Mouse (Mus musculus) intestine, embryonic 15.5 days (tissue): Measurements from ENCODE around the gene Vsig10. TPM values are rescaled to one million over a fixed set of nuclear protein-coding genes. Genes with fewer than 3 reads are reported as not detected.

Experiments
- ATAC-seq: fragments of 200-750 bp; cut with Nextera tagmentation; 2 replicates; pipeline ENCODE4 v1.8.0; 2017; ENCODE audit warnings: moderate TSS enrichment, moderate library complexity
- H3K27ac ChIP-seq: fragments of 300-500 bp; sonication (generic); 2 replicates; pipeline ENCODE4 v1.5.1; 2015; ENCODE audit warnings: mild to moderate bottlenecking, inconsistent platforms
- H3K27me3 ChIP-seq: fragments of 300-500 bp; sonication (generic); replicated peaks from 2 replicates; pipeline ENCODE4 v1.6.1; 2015; ENCODE audit warnings: inconsistent platforms
- H3K36me3 ChIP-seq: fragments of 300-500 bp; sonication (generic); 2 replicates; pipeline ENCODE4 v1.6.1; 2015; ENCODE audit warnings: inconsistent platforms
- H3K4me1 ChIP-seq: fragments of 300-500 bp; sonication (generic); replicated peaks from 2 replicates; pipeline ENCODE4 v1.6.1; 2015; ENCODE audit warnings: inconsistent platforms
- H3K4me2 ChIP-seq: fragments of 300-500 bp; sonication (generic); replicated peaks from 2 replicates; pipeline ENCODE4 v1.6.1; 2015; ENCODE audit warnings: mild to moderate bottlenecking, inconsistent platforms
- H3K4me3 ChIP-seq: fragments of 300-500 bp; sonication (generic); replicated peaks from 2 replicates; pipeline ENCODE4 v1.5.1; 2015; ENCODE audit warnings: inconsistent platforms
- H3K9ac ChIP-seq: fragments of 300-500 bp; sonication (generic); 2 replicates; pipeline ENCODE4 v1.6.1; 2015; ENCODE audit warnings: inconsistent platforms
- H3K9me3 ChIP-seq: fragments of 300-500 bp; sonication (generic); 2 replicates; pipeline ENCODE4 v1.6.1; 2016; ENCODE audit warnings: inconsistent platforms
- WGBS: fragments of 180-500 bp; shearing (Covaris S2); methylation state at CpG from one replicate; pipeline ENCODE4 v1.1.7; 2015; 5-methylcytosine and 5-hydroxymethylcytosine counted together
- polyA plus RNA-seq: library from polyadenylated mRNA; unstranded; fragments of >200 nt; fragmentation: Nextera tagmentation; extraction: Ambion mirVana; gene quantifications from 2 replicates; pipeline ENCODE4 v1.2.1, GENCODE M21; 2015

The Vsig10 gene
- polyA plus RNA-seq, 1 experiment from 2014 or later = 14.1 TPM

DNA sequence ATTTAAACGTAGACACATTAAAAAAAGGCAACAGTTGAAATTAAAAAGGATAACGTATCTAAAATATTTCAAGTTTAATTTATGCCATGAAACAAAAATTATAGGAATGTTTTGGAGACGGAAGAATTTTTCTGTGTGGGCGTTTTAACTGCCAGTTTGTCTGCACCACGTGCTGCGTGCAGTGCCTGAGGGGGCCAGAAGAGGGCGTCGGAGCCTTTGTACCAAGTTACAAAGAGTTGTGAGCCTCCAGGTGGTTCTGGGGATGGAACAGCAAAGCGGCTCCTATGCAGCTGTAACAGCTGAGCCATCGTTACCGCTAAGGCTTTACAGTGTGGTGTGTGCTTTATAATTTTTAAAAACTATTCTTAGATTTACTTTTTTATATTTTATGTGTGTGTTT is 39.8 kb downstream of the Vsig10 start:
- Histone ChIP-seq H3K27me3 (no peaks in the 10 kb centered on the region), H3K4me2 (peak overlapping the region; percentile 83), H3K9ac (no peak overlapping the region), H3K9me3 (no peaks in the 10 kb centered on the region), H3K4me1 (peaks cover 44% of the 10 kb centered on the region), H3K4me3 (no peak overlapping the region), H3K36me3 (peaks cover 1% of the 10 kb centered on the region; the same call in 1 of the 2 replicates), H3K27ac (peak overlapping the region; percentile 74; the same call in 1 of the 2 replicates)
- WGBS = 43% methylated on average over 11 of the region's 11 CpGs
- ATAC-seq = no peak

DNA sequence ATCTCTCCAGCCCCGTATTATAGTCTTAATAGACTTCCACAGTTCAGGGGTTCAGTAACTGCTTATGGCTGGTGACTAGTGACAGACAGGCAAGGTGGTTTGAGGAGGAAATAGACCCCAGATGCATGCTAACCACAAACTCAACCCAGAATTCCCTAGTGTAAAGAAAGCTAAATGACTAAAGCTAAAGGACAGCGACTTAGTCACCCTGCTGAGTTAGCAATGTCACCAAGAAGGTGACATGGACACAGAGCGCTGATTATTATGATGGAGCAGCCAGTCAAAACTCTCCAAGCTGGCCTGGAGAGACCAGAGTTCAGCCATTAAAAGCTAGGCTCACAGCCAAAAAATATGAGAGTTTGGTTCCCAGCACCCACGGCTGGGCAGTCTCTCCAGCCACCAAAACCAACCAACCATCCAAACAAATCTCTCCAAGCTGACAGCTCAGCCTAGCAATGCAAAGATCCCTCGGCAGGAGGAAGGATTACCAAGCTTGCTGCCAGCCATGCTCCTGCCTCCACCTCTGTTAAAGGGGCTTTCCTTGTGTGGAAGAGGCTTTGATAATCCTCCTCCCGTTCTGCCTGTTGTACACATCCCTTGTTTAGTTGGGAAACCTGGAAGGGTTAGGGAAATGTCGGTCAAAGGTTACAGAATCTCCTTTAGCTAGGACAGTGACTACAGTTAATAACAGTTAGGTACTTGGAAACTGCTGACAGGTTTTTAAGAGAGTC is 40.8 kb downstream of the Vsig10 start:
- Histone ChIP-seq H3K27ac (peak overlapping the region; percentile 74), H3K36me3 (peaks cover 4% of the 10 kb centered on the region), H3K4me2 (peak overlapping the region; percentile 39), H3K27me3 (no peaks in the 10 kb centered on the region), H3K4me3 (no peak overlapping the region), H3K9ac (no peak overlapping the region), H3K9me3 (no peaks in the 10 kb centered on the region), H3K4me1 (peaks cover 47% of the 10 kb centered on the region)
- 38% methylated on average over 7 of the region's 7 CpGs for WGBS
- no peak for ATAC-seq

DNA sequence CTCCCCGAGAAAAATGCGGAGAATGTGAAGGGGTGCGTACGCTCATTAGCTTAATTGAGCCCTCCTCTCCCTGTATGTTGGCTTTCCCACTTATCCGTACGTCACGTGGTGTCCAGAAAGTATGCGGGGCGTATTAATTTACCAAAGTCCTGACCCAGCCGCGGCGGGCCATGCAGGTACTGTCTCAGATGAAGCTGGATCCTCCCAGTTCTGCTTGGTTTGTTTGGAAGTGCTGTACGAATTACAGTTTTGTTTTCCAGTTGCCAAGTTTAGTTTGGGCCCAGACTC is 41.3 kb downstream of the Vsig10 start:
- WGBS = 48% methylated on average over 13 of the region's 13 CpGs

DNA sequence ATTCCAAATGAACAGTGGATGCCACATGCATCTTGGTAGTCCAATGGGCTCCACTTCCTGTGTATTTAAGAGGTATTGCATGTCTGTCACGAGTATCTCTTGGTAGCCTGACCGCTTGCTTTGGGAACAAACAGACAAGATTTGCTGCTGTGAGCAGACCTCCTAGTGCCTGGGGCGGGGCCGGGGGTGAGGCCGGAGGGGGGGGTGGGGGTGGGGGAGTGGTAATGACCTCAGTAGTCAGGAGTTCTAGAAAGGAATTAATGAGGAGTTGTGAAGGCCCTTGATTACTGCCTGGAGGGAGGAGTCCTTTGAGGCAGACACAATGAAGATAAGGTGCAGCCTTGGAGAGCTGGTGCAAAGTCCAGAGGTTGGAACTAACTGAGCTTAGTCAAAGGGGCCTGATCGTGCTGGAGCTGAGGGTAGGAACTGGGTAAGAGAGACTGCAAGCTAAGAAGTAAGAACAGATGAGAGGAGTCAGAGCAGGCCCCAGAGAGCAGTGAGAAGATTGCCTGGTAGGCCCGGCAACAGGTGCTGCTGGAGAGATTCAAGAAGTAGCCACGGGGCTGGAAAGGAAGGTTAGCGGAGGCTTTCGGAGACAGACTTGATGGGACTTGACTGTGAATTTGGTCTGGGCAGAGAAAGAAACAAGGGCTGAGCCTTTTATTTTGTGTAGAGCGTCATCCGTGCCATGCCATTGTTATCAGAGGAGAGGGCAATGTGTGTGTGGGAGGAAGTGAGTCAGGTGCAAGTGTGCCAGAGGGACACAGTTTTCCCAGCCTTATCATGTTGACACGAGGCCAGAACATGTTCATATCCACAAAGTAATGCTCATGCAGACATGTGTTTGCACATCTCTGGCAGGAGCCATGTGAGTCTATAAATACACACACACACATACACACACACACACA is 42.0 kb downstream of the Vsig10 start:
- H3K4me2 ChIP-seq = peak overlapping the region; percentile 39
- H3K36me3 ChIP-seq = peaks cover 10% of the 10 kb centered on the region
- no peak overlapping the region for H3K9ac ChIP-seq
- ATAC-seq = peak; percentile 88
- no peaks in the 10 kb centered on the region for H3K9me3 ChIP-seq
- no peaks in the 10 kb centered on the region for H3K27me3 ChIP-seq
- 0 out of 2 replicates have a peak overlapping the region, but pooled peaks have one; percentile 1 for H3K4me3 ChIP-seq
- WGBS = 36% methylated on average over 13 of the region's 13 CpGs
- peaks cover 41% of the 10 kb centered on the region for H3K4me1 ChIP-seq
- H3K27ac ChIP-seq = peak overlapping the region; percentile 94

More for the DNA sequence above, 41.3 kb downstream of the Vsig10 start:
- H3K4me2 ChIP-seq = peak overlapping the region; percentile 39
- no peaks in the 10 kb centered on the region for H3K27me3 ChIP-seq
- H3K9ac ChIP-seq = no peak overlapping the region
- H3K4me1 ChIP-seq = peaks cover 43% of the 10 kb centered on the region
- H3K27ac ChIP-seq = peak overlapping the region; percentile 74
- H3K36me3 ChIP-seq = peaks cover 7% of the 10 kb centered on the region
- H3K4me3 ChIP-seq = no peak overlapping the region
- ATAC-seq = no peak
- no peaks in the 10 kb centered on the region for H3K9me3 ChIP-seq

DNA sequence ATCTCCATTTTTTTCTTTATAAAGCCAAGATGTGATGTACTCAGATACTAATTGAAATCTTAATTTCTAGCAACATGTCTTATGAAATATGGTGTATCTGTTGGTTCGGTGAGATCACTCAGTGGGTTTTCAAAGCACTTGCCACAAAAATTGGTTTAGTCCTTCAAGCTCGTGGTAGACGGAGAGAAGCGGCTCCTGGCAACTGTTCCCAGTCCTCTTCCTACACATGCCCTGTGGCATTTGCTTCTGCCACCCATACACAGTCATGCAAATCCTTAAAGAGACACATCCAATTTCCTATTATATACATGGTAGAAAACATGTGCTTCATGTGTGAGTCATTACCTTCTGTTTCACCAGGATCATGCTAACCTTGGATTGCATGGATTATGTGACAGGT is 42.7 kb downstream of the Vsig10 start:
- Histone ChIP-seq H3K9ac (no peak overlapping the region), H3K4me3 (no peak overlapping the region), H3K27ac (peak overlapping the region; percentile 94), H3K36me3 (peaks cover 10% of the 10 kb centered on the region), H3K4me2 (peak overlapping the region; percentile 38), H3K9me3 (no peaks in the 10 kb centered on the region), H3K4me1 (peaks cover 34% of the 10 kb centered on the region), H3K27me3 (no peaks in the 10 kb centered on the region)
- WGBS = 86% methylated on average over 4 of the region's 4 CpGs
- ATAC-seq = no peak

DNA sequence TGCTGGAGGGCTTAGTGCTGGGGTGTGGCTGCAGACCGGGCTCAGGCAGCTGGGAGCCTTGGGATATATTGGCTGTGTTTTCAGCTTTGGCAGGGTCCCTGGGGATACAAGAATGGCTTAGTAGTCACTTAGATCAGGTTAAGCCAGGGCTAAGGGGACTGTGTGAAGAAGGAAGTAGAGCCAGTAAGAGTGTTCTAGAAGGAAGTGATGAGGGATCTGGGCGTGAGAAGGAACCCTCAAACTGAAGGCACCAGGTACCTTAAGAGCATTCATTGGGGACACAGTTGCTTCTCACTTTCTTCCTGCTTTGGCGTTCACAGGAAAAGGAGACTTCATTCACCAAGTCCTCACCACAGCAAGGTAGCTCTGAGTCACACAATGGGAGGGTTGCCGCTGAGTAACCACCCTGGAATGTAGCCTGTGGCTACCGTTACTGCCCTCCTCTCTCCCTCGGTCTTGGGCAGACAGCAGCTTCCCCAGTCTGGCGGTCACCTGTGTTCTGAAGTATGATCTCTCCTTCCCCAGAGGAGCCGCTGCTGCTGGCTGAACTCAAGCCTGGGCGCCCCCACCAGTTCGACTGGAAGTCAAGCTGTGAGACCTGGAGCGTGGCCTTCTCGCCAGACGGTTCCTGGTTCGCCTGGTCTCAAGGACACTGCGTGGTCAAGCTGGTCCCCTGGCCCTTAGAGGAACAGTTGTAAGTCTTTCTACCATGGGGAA is 44.3 kb downstream of the Vsig10 start:
- Histone ChIP-seq H3K9ac (peak overlapping the region; percentile 28; the same call in 1 of the 2 replicates), H3K4me2 (peak overlapping the region; percentile 40; the same call in 1 of the 2 replicates), H3K4me3 (peak overlapping the region; percentile 12; the same call in 1 of the 2 replicates), H3K27me3 (no peaks in the 10 kb centered on the region), H3K9me3 (no peaks in the 10 kb centered on the region), H3K36me3 (peaks cover 10% of the 10 kb centered on the region), H3K4me1 (peaks cover 36% of the 10 kb centered on the region), H3K27ac (peak overlapping the region; percentile 77)
- WGBS = 50% methylated on average over 15 of the region's 15 CpGs
- peak; percentile 29; the same call in 1 of the 2 replicates for ATAC-seq

DNA sequence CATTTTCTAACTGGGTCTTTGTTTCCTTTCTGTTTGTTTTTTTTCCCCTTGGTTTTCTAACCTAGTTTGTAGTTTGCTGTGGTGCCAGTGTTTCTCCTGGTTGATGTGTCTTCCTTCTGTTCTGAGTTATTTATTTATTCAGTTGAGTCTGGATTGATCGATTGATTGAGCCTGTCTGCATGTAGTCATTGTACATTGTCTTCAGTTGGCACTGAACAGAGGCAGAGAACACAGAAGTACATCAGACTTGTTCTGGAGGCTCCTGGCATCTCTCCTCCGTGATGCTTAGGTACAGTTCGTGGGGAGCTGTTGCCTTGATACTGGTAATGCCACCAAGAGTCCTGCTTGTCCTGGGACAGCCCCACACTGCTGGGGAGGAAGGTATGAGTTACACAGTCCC is 45.9 kb downstream of the Vsig10 start:
- 85% methylated on average over 3 of the region's 3 CpGs for WGBS
- no peak overlapping the region for H3K27ac ChIP-seq
- no peak for ATAC-seq
- no peaks in the 10 kb centered on the region for H3K9me3 ChIP-seq
- peaks cover 13% of the 10 kb centered on the region for H3K36me3 ChIP-seq
- no peak overlapping the region for H3K4me3 ChIP-seq
- peaks cover 27% of the 10 kb centered on the region for H3K4me1 ChIP-seq
- H3K4me2 ChIP-seq = no peak overlapping the region
- no peak overlapping the region for H3K9ac ChIP-seq
- no peaks in the 10 kb centered on the region for H3K27me3 ChIP-seq

DNA sequence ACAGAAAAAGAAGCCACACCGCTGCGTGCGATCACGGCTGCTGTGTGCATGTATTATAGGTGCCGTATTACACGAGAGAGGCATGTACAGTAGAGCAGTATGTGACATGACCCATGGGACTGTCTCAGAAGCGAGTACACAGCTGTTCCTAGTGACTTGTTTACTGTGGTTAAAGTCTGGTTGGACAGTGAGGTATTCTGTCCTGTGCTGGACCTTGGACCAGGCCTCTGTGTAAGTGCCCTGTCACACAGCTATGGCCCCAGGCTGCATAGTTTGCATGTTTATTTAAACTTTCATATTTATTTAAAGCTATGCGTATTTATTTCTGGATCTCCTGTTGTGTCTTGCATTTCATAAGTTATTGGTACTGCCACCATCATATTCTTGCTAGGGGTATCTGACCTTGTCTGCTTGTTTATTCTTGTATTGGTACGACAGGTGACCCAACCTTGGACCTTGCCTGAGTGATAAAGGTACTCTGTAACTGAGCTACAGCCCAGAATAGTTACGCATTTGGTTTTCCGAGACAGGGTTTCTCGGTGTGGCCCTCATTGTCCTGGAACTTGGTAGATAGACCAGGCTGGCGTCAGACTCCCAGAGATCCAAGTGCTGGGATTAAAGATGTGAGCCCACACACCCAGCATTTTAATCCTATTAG is 47.1 kb downstream of the Vsig10 start:
- no peak overlapping the region for H3K4me3 ChIP-seq
- H3K4me1 ChIP-seq = peaks cover 20% of the 10 kb centered on the region
- 78% methylated on average over 13 of the region's 13 CpGs for whole genome bisulfite sequencing
- no peak overlapping the region for H3K4me2 ChIP-seq
- H3K9ac ChIP-seq = no peak overlapping the region
- H3K9me3 ChIP-seq = no peaks in the 10 kb centered on the region
- ATAC-seq = peak; percentile 66
- no peaks in the 10 kb centered on the region for H3K27me3 ChIP-seq
- H3K36me3 ChIP-seq = peaks cover 22% of the 10 kb centered on the region
- peak overlapping the region; percentile 27 for H3K27ac ChIP-seq

DNA sequence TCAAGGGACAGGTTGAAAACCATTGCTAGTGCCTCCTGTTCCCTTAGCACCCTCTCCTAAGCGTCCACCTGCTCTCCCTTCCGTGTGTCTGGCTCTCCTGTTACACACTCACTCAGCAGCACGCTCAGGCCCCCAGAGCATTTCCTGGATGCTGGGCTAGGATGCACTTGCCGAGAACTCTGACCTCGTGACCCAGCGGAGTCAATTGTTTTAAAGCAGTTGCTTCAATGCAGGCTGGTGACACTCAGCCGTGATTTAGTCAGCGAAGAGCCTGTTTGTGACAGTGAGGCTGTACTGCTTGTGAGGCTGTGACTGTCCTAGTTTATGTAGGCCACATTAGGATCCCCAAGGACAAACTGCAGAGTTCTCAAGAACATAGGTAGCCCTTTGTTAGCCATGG is 48.3 kb downstream of the Vsig10 start:
- Histone ChIP-seq H3K4me3 (no peak overlapping the region), H3K36me3 (peaks cover 33% of the 10 kb centered on the region), H3K9me3 (no peaks in the 10 kb centered on the region), H3K4me2 (no peak overlapping the region), H3K4me1 (peaks cover 18% of the 10 kb centered on the region), H3K27ac (no peak overlapping the region), H3K9ac (no peak overlapping the region), H3K27me3 (no peaks in the 10 kb centered on the region)
- no peak for ATAC-seq
- 37% methylated on average over 8 of the region's 8 CpGs for WGBS

DNA sequence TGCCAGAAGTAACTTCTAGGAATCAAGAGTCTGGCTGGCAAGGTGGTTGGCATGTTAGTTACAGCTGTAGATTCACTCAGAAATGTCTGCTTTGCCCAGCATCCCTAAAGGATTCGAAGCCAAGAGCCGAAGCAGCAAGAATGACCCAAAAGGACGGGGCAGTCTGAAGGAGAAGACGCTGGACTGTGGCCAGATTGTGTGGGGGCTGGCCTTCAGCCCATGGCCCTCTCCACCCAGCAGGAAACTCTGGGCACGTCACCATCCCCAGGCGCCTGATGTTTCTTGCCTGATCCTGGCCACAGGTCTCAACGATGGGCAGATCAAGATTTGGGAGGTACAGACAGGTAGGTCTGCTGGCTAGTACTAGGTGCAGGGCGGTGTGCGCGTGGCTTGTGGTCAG is 51.7 kb downstream of the Vsig10 start:
- ATAC-seq = no peak
- Histone ChIP-seq H3K9ac (no peak overlapping the region), H3K9me3 (no peaks in the 10 kb centered on the region), H3K4me3 (no peak overlapping the region), H3K27me3 (no peaks in the 10 kb centered on the region), H3K36me3 (peaks cover 44% of the 10 kb centered on the region), H3K4me1 (peaks cover 3% of the 10 kb centered on the region; the same call in 1 of the 2 replicates), H3K27ac (no peak overlapping the region), H3K4me2 (no peak overlapping the region)
- WGBS = 90% methylated on average over 10 of the region's 10 CpGs

DNA sequence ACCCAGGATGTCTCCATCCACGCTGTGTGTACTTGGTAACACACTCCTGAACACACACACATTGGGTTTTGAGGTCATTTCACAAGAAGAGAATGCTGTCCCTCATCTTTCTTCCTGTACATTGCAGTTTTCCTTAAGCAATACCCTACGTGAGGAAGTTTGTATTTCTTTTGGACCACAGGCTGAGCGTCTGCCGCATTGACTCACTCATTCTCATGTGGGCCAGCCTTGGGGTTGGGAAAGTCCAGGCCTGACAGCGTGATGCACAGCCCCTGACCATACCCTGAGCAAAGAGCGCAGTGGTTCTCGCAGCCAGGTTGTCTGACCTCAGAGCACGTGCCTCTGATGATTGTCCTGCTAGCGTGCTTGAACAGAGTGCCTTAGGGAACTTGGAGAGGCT is 54.5 kb downstream of the Vsig10 start:
- no peaks in the 10 kb centered on the region for H3K9me3 ChIP-seq
- no peak for ATAC-seq
- no peak overlapping the region for H3K4me2 ChIP-seq
- 91% methylated on average over 9 of the region's 9 CpGs for WGBS
- no peaks in the 10 kb centered on the region for H3K27me3 ChIP-seq
- H3K9ac ChIP-seq = 0 out of 2 replicates have a peak overlapping the region, but pooled peaks have one; percentile 1
- no peak overlapping the region for H3K27ac ChIP-seq
- peaks cover 60% of the 10 kb centered on the region for H3K36me3 ChIP-seq
- no peak overlapping the region for H3K4me3 ChIP-seq
- H3K4me1 ChIP-seq = no peaks in the 10 kb centered on the region
